Mouse (Mus musculus): ENCODE measurements at regions not wholly inside any gene's neighbourhood (a gene's known extent, or its start where the extent isn't known, plus 50 kb on each side); places are given as distances from the start of the nearest gene placed in this dataset.

DNA sequence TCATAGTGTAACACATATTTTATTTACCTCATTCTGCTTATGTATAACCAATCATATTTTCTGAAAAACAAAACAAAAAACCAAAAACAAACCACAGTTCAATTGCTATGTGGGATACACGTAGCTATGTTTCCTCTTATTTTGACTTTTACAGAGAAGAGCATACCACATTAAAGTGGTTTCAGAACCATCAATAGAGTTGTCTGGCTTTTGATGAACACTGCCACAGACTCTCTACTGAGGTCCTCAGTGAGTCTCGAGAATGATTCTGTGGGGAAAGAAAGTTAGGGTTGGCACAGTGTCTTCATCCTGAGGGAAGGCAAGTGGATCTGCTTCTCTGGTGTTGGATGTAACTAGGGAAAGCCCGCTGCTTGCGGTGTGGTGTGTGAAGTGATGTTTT lies 201.8 kb downstream of the Ankrd50 start:
- TF ChIP-seq POLR2A (IDR thresholded peaks at IDR 0.05; ENCODE audit: insufficient read length, low read depth) (no peak), POLR2AphosphoS2 (IDR thresholded peaks at IDR 0.05; ENCODE audit: insufficient read length, low read depth) (no peak), TCF3 (IDR thresholded peaks at IDR 0.05; ENCODE audit: insufficient read length, low read depth) (no peak), TCF12 (IDR thresholded peaks at IDR 0.05; ENCODE audit: insufficient read depth, poor library complexity, severe bottlenecking) (no peak), MYOG (IDR thresholded peaks at IDR 0.05; ENCODE audit: control insufficient read depth in 1 of 3, insufficient read depth in 1 of 3, insufficient read length in 2 of 3, low read depth in 2 of 3) (no peak), SRF (IDR thresholded peaks at IDR 0.05; ENCODE audit: control insufficient read depth, insufficient read length, low read depth) (no peak), E2F4 (IDR thresholded peaks at IDR 0.05; ENCODE audit: insufficient read depth) (no peak), MAX (IDR thresholded peaks at IDR 0.05; ENCODE audit: low read depth) (no peak)

Data from myocyte (in vitro differentiated cells).